Mouse (Mus musculus): ENCODE data around the gene Kirrel.

DNA sequence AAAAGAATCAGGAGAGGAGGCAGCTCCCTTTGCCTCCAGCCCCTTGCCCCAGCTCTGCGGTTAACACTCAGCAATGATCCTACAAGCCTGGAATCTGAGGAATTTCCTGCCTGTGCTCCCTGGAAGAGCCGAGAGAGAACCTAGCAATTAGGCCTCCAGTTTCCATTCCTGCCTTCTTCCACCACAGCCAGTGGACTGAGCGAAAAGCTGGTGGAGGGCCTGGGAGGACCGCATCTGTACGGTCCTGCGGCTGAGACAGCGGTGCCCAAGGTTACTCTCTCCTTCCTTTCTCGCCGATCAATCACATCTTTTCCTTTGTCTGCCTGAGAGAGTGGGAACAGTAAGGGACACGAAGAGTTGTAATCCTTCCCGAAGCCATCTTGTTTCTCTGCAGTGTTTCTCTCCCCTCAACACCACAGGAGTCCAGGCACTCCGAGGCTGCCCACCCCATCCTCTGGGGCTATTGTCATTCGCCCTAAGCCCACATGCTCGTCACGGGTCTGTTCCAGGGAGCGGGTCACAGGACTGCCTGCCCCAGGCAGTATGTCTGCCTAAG, 23.8 kb downstream of the Kirrel start:
- TF ChIP-seq CTCF (IDR thresholded peaks at IDR 0.05; ENCODE audit: borderline replicate concordance, extremely low read depth, insufficient read depth, insufficient read length) (no peak), POLR2A (IDR thresholded peaks at IDR 0.05; ENCODE audit: borderline replicate concordance, extremely low read depth, insufficient read depth, insufficient read length, poor library complexity, severe bottlenecking) (no peak)
